25 mouse cellular contexts compared by ENCODE assay signal in genomic region chr17:83845538-83845937, GRCm38 (mm10). TPM values are rescaled to one million over a fixed set of nuclear protein-coding genes. Genes with fewer than 3 reads are reported as not detected.
DNase-seq lines count a peak whose midpoint lies in the region; ATAC-seq and TF ChIP-seq lines count a peak whose summit lies in the region.
"Had no signal": no experiment of that assay in that cellular context is flagged by ENCODE, and none has a peak within 500 bp of the region (broad histone marks: within the 10 kb centered on the region; RNA-seq: fewer than 3 reads in every experiment).

No protein-coding gene starts in this region.

- TF ChIP-seq EP300 in liver, postnatal 0 days (IDR thresholded peaks at IDR 0.05; ENCODE audit: low read depth), result no peak

- no peaks in the 10 kb centered on the region; the same call in 1 of the 2 replicates for H3K36me3 ChIP-seq in liver, embryonic 11.5 days (ENCODE audit: control insufficient read depth, insufficient read depth, low read length)
- H3K36me3 ChIP-seq in liver, postnatal 0 days (replicated peaks; ENCODE audit: insufficient read depth, low read length), result 0 out of 2 replicates have a peak, but pooled peaks cover 3% of the 10 kb centered on the region
- H3K36me3 ChIP-seq: embryonic facial prominence, embryonic 15.5 days; G1E; hindbrain, embryonic 13.5 days; limb, embryonic 13.5 days had no signal

- no peaks in the 10 kb centered on the region for H3K9me3 ChIP-seq in liver, embryonic 11.5 days (ENCODE audit: control insufficient read depth, low read length)
- no peaks in the 10 kb centered on the region for H3K9me3 ChIP-seq in liver, postnatal 0 days (ENCODE audit: low read length)
- H3K9me3 ChIP-seq: embryonic facial prominence, embryonic 15.5 days; G1E; hindbrain, embryonic 13.5 days; limb, embryonic 13.5 days had no signal

- peaks cover 4% of the 10 kb centered on the region; the same call in 1 of the 2 replicates for H3K4me1 ChIP-seq in bone marrow, adult 2 months (ENCODE audit: control insufficient read depth, insufficient read depth, low read length)
- H3K4me1 ChIP-seq in liver, embryonic 11.5 days (replicated peaks; ENCODE audit: control insufficient read depth, insufficient read depth, low read length), result peaks cover 31% of the 10 kb centered on the region
- H3K4me1 ChIP-seq in liver, postnatal 0 days (ENCODE audit: insufficient read depth), result peaks cover 42% of the 10 kb centered on the region

- peak overlapping the region; percentile 14 for H3K4me2 ChIP-seq in liver, embryonic 11.5 days
- peak overlapping the region; percentile 57 for H3K4me2 ChIP-seq in liver, postnatal 0 days (ENCODE audit: low read depth, low read length)
- H3K4me2 ChIP-seq: embryonic facial prominence, embryonic 15.5 days; hindbrain, embryonic 13.5 days; limb, embryonic 13.5 days had no signal

- no peak overlapping the region for H3K9ac ChIP-seq in liver, embryonic 11.5 days (ENCODE audit: low read depth, low read length)
- H3K9ac ChIP-seq in liver, postnatal 0 days (replicated peaks), result peak overlapping the region; percentile 54
- H3K9ac ChIP-seq: embryonic facial prominence, embryonic 15.5 days; hindbrain, embryonic 13.5 days; limb, embryonic 13.5 days had no signal

- no peaks in the 10 kb centered on the region for H3K27me3 ChIP-seq in liver, embryonic 11.5 days (replicated peaks; ENCODE audit: control insufficient read depth, insufficient read depth, low read length)
- H3K27me3 ChIP-seq in liver, postnatal 0 days (ENCODE audit: insufficient read depth, low read length), result no peaks in the 10 kb centered on the region
- H3K27me3 ChIP-seq: embryonic facial prominence, embryonic 15.5 days; hindbrain, embryonic 13.5 days; limb, embryonic 13.5 days; Patski had no signal

- no peak; the same call in 1 of the 2 replicates for ATAC-seq in liver, embryonic 11.5 days (replicated peaks; ENCODE audit: low FRiP score)
- peak; percentile 80 for ATAC-seq in liver, postnatal 0 days
- ATAC-seq: forebrain, embryonic 16.5 days; Patski had no signal

- no peak for TF ChIP-seq POLR2A in bone marrow, adult 2 months (IDR thresholded peaks at IDR 0.05; ENCODE audit: borderline replicate concordance, control insufficient read depth, low read depth, low read length)

- peak; percentile 82 for DNase-seq in kidney, adult 9 months
- DNase-seq in kidney, adult 18-20 months, result no peak
- DNase-seq in liver, embryonic 11.5 days (ENCODE audit: low spot score), result no peak
- DNase-seq in liver, postnatal 0 days, result peak; percentile 58
- no peak for DNase-seq in lung, adult 18-20 months
- no peak for DNase-seq in left cerebral cortex, adult 8-10 months (ENCODE audit: low spot score in 2 of 2)
- DNase-seq: adrenal gland, postnatal 36 days; cerebellum, adult 11 months; cerebellum, adult 9-11 months; gastrocnemius, postnatal 14 days; heart, adult 2 months; heart, postnatal 36 days; thymus, adult 2 months had no signal

- peak overlapping the region; percentile 79 for H3K27ac ChIP-seq in bone marrow, adult 2 months (ENCODE audit: control insufficient read depth, insufficient read depth, low read depth, low read length, poor library complexity)
- peak overlapping the region; percentile 71 for H3K27ac ChIP-seq in liver, embryonic 11.5 days (ENCODE audit: low read depth, low read length)
- H3K27ac ChIP-seq in liver, postnatal 0 days (ENCODE audit: low read depth), result peak overlapping the region; percentile 88
- H3K27ac ChIP-seq: embryonic facial prominence, embryonic 15.5 days; heart, adult 2 months; hindbrain, embryonic 13.5 days; limb, embryonic 13.5 days; macrophage; stomach, postnatal 0 days had no signal

- whole genome bisulfite sequencing in bone marrow, adult 2 months, result 41% methylated on average over 8 of the region's 8 CpGs
- 61% methylated on average over 8 of the region's 8 CpGs for WGBS in liver, embryonic 11.5 days
- 51% methylated on average over 7 of the region's 8 CpGs for WGBS in liver, postnatal 0 days (ENCODE audit: insufficient replicate concordance)

- no peak for TF ChIP-seq CTCF in bone marrow, adult 2 months (IDR thresholded peaks at IDR 0.05; ENCODE audit: control insufficient read depth, insufficient read depth, low read length)
- no peak for TF ChIP-seq CTCF in liver, postnatal 0 days (IDR thresholded peaks at IDR 0.05; ENCODE audit: low read depth)

- no peak overlapping the region for H3K4me3 ChIP-seq in bone marrow, adult 2 months (replicated peaks; ENCODE audit: control insufficient read depth, low read depth, low read length)
- H3K4me3 ChIP-seq in liver, embryonic 11.5 days (ENCODE audit: low read depth, low read length), result no peak overlapping the region
- peak overlapping the region; percentile 42 for H3K4me3 ChIP-seq in liver, postnatal 0 days (ENCODE audit: low read depth, low read length)
- H3K4me3 ChIP-seq: embryonic facial prominence, embryonic 15.5 days; heart, adult 2 months; hindbrain, embryonic 13.5 days; limb, embryonic 13.5 days had no signal

RNA-seq across cellular contexts. Expression of gene Haao, which starts 2.2 kb away (rescaled TPM):
- polyA plus RNA-seq in bone marrow, adult 2 months (2011; ENCODE audit: insufficient read depth, insufficient read length, low replicate concordance, missing spikeins), result 41.3 and 96.3 TPM in 2 replicates
- 4.3 and 4.8 TPM in 2 replicates for polyA plus RNA-seq in liver, embryonic 11.5 days (2014; fragmentation: Nextera tagmentation; extraction: Ambion mirVana)
- polyA plus RNA-seq in liver, postnatal 0 days (2015; fragmentation: Nextera tagmentation; extraction: Ambion mirVana), result 93.3 and 104 TPM in 2 replicates
- total RNA-seq in left cerebral cortex, adult 8-10 months (2022), result under 1 TPM in 3 of 4 experiments, not detected in 1; 0.72 to 0.84 (median 0.78) TPM
- total RNA-seq: gastrocnemius, postnatal 14 days; left cerebral cortex, postnatal 25 days; midbrain, postnatal 0 days had no signal
- polyA plus RNA-seq: heart, embryonic 14.5 days; Patski had no signal

Comparison
In these comparisons a context has a peak if more than half of its experiments do, and no peak if none do; other contexts are left out.
1. DNase-seq: peak in kidney, adult 9 months (single experiment) and liver, postnatal 0 days (single experiment); none in kidney, adult 18-20 months (single experiment), liver, embryonic 11.5 days (single experiment), lung, adult 18-20 months (0 of 2) and left cerebral cortex, adult 8-10 months (0 of 2).
2. Peak in every context shown above with its lines, with median percentiles within 50 percentile points of each other: H3K27ac ChIP-seq.